Mouse (Mus musculus) inflammation-experienced regulatory T-cells, adult 6 months (primary cell): Measurements from ENCODE around the gene Lin28a. TPM values are rescaled to one million over a fixed set of nuclear protein-coding genes. Genes with fewer than 3 reads are reported as not detected.

Experiments
- ATAC-seq: one replicate; pipeline ENCODE4 v1.8.0; 2017
- polyA plus RNA-seq, 3 experiments: library from polyadenylated mRNA; unstranded; fragments of 100-300 nt; shearing (Covaris generic); gene quantifications; one replicate each; pipeline ENCODE4 v1.2.1; 2017

The Lin28a gene
- polyA plus RNA-seq = under 1 TPM in 1 of 3 experiments, not detected in 2; 0.16 TPM

DNA sequence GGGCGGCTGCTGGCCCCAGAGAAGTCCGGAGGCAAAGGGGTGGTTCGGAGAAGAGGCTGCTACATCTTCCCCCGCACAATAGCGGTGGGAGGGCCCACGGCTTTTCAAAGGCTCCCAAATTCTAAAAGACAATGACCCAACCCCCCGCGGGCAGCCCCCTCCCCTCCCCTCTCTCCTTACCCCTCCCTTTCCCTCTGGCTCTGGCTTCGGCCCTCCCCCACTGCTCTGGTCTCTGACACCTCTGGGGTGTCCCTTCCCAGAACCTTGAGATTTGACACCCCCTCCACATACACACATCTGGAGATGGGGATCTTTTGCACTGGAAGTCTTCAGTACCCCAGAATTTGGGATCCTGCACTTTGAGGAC, at the start of gene Lin28a:
Gene Lin28a, minus strand, starts transcription at position 63 of the 367 bp plus-strand sequence.
- no peak for ATAC-seq

- ATAC-seq = no peak
These were observed 49.3 kb upstream of the Lin28a start for GRCm38 (mm10) chr4:134067833-134068544.

- ATAC-seq = no peak
These were observed 48.7 kb upstream of the Lin28a start for GRCm38 (mm10) chr4:134067383-134067782.

DNA sequence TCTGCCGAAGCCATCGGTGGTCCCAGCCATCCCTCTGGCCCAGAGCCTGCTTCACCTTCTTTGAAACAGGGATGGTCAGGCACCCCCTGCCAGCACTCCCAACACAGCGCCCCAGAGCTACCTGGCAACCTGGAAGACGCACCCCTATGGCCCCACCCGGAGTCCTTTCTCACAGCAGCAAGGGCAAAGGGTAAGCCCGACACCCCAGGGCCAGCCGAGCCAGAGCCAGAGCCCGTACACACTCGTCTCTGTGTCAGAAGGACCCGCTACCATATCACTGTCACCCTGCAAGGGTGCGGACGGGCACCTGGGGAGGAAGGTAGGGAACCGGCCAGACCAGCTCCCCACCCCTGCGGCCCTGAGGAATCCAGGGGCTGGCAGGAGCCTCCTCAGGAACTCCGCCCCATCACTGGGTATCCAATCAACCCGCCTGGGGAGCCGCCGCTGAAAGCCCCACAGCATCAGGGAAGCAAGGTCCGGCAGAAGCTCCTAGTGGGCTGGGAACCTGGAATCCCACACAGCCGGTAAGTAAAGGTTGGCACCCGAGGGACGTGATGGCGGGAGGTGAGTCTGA, 46.9 kb upstream of the Lin28a start:
- ATAC-seq = no peak

GRCm38 (mm10) chr4:134062561-134062960, 43.9 kb upstream of the Lin28a start:
- no peak for ATAC-seq

DNA sequence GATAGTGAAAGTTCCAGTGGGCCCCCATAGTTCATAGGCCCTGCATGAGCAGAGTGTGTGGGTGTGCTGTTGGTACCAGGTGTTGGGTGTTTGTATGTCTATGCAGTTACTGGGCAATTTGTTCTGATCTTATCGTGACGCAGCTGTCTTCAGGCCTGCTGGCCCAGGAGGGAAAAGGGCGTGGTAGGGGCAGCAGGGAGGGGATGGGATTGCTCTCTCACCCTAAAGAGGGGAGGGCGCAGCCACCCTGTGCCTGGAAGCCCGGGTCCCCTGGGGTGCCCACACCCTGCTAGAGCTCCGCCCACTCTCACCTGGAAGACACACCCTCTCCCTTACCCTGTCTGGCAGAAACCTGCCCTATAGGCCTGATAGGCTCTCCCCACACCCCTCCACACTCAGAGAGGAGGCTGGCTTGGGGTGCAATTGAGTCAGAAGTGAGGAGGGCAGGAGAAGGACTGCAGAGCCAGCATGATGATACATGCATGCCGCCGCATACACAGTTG, 43.4 kb upstream of the Lin28a start:
- peak; percentile 41 for ATAC-seq

- peak; percentile 73 for ATAC-seq
These were observed 42.7 kb upstream of the Lin28a start for GRCm38 (mm10) chr4:134061166-134061830.

- ATAC-seq = no peak
These were observed 41.7 kb upstream of the Lin28a start, which contains the start of gene Crybg2 for GRCm38 (mm10) chr4:134060135-134060865. Gene Crybg2 (plus strand): TSS chr4:134060815.

DNA sequence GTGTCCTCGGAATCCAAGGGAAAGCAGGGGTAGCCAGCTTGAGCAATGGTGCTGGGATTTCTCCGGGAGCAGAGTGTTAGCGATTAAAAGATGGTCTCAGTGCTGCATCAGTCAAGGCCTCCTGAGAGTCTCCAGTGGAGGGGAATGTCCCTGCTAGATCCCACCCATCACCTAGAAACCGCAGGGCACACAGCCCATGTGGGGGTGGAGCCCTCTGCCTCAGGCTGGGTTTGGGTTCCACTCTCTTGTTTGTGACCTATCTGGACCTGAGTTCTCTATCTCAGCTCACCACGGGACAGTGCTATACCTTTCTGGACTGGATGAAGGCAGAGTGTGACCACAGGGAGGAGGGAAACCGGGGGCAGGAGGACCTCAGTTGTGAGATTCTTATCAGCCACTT, 40.3 kb upstream of the Lin28a start:
- ATAC-seq = peak; percentile 27

DNA sequence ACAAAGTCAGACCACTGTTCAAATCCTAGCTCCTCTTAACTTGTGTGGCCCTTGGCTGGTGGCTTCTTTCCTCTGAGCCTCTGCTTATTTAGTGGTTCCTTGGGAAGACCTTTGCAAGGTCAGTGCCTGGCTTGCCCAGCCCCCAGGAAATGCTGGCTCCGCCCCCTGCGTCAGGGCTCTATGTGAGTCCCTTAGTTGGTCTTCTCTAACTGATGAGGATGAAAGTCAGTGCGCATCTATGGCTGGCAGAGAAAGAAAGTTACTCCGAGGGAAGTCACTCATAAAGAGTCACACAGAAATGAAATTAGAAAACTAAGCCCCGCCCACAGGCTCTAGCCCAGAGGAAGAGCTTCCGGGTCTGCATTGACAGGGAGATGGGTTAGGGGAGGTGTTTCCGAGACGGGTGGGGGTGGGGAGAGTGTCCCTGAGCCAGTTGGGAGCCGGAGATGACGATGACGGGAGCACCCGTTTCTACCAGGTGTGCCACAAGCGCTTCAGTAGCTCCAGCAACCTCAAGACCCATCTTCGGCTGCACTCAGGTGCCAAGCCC, 39.6 kb upstream of the Lin28a start:
- peak; percentile 63 for ATAC-seq

GRCm38 (mm10) chr4:134053538-134053937, 34.9 kb upstream of the Lin28a start, which contains the start of gene Zfp683:
Gene Zfp683 (plus strand): TSS chr4:134053838.
- ATAC-seq = no peak

GRCm38 (mm10) chr4:134052560-134052959, 33.9 kb upstream of the Lin28a start:
- ATAC-seq = no peak

DNA sequence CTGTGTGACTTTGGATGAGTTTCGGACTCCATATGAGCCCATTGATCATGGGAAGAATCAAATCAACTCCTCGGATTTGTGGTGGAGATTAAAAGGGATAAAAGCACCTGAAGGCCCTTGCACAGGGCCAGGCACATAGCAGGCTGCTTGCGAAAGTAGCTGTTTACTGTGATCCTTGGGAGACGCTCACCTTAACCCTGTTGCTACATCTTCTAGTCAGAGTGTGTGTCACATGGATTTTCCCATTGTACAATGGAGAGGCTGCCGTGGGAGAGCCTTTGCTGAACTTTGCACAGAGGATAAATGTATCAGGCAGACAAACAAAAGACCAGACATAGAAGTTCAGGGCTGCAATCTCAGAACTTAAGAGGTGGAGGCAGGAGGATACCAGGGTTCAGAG, 33.3 kb upstream of the Lin28a start:
- ATAC-seq = no peak

DNA sequence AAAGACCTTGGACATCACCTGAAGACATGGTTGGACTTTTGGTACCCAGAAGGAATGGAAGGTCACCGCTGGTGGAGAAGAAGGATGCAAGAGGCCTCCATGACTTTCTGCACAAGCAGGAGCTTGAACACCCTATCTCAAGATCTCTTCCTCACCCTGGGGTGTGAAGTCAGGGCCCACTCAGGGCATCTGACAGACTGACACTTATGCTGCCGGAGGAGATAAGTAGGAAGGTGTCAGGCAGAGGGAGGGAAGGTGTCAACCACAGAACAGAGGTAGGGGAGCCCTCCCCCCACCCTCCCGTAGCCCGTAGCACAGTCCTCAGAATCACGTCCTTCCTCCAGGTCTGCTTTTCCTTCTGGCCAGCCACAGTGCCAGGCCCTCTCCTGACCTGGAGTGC, 29.0 kb upstream of the Lin28a start:
- ATAC-seq = no peak

GRCm38 (mm10) chr4:134043041-134043440, 24.4 kb upstream of the Lin28a start:
- no peak for ATAC-seq

DNA sequence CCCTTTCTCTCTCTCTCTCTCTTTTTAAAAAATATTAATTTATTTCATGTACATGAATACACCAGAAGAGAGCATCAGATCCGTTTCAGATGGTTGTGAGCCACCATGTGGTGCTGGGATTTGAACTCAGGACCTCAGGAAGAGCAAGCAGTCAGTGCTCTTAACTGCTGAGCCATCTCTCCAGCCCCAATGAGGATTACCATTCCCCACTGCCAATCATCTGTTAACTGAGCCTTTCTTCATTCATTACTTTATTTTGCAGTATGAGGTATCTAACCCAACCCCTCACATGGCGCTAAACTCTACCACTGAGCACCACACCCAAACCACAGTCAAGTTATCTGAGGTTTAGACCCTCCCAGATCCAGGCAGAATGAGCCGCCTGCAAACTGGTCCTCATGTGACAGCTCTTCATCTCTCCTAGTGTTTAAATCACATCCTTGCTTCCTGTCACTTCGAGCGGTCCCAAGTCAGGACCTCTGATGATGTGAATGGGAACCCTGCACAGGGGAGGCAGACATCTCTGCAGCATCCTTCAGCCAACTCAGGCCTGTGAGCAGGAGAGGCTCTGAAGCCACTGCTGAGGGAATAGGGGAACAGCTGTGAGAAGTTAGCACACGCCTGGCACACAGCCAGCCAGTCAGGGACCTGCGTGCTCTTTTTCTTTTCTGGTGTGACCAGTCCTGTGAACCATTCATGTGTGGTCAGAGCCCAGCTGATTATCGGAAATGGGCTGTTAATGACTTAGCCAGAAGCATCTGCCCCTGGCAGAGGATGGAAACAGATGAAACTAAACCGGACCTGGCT, 22.9 kb upstream of the Lin28a start:
- no peak for ATAC-seq

DNA sequence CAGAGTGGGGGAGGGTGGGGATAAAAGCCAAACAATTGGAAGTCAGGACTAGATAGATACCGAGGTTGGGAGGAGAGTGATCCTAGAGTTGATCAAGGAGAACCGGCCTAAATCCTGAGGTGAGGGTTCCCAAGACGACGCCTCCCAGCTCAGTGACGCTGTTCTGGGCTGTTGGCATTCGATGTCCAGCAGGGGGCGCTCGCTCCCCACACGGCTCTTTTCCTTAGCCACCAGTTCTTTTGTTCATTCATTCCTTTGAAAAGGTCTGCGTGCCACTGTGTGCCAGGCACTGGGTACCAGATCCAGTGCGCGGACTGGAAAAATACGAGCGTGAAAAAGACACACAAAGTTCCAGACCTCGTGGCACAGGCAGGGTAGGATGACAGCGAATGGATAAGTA, 17.3 kb upstream of the Lin28a start:
- peak; percentile 68 for ATAC-seq

DNA sequence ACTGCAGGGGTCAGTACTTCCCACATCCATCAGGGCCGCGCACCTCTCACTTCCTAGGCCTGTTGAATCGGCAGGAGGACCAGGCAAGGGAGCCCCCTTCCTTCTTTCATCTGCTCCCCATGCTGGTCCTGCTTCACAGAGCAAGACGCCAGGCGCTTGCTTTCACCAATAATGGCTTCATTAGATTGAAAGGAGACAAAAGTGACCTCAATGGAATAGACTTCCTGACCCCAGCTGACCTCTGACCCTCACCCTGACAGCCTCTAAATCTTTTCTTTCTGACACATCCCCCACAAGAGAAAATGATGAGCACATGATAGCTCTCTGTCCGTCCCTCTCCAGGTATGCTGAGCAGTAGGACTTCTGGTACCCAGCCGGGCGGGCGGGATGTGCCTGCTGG, 7.2 kb upstream of the Lin28a start:
- no peak for ATAC-seq

DNA sequence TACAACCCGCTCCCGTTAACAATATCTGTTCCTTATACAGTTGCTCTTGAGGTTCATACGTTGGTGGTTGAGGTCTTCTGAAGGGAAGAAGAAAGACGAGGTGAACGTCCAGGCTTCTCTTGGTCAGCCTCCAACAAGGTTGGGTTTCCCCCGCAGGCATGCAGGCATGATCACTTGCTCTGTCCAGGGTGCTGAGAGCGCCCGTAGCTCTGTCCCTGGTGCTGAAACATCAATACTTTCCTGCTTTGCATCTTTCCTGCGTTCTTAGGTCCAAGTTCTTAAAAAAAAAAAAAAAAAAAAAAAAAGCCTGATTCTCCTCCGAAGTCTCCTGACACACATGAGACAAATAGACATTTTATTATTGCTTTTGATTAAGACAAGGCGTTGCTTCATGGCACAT, 2.0 kb upstream of the Lin28a start:
- no peak for ATAC-seq

DNA sequence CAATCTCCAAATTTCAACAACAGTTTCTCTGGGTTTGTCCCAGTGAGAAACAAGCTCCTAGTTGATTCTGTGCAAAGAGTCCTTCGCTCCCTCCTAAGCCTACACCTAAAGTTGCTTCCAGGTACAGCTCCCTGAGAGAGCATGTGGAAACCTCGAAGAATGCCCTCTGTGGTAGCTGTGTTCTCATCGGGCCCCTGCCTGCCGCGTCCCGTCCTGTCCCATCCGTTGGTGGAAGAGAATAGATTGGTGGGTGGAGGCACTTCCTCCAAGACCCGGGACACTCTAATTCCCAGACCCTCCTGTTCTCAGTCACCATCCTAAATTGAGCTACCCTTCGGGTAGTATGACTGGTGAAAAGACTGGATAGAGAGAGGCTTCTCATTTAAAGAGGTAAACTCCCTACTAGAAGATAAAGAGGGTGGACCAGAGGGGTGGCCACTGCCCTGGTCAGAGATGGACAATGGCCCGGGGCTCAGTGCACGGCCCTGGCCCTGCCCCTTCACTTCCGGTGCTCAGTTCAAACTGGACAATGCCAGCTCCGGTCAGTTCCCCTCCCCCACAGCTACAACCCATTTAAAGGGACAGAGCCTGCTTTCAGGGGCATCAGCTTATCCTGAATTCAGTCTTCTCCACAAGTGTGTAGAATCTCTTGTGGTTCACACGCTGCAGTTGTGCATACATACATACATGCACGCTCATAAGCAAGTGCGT, 1.2 kb upstream of the Lin28a start:
- ATAC-seq = no peak

DNA sequence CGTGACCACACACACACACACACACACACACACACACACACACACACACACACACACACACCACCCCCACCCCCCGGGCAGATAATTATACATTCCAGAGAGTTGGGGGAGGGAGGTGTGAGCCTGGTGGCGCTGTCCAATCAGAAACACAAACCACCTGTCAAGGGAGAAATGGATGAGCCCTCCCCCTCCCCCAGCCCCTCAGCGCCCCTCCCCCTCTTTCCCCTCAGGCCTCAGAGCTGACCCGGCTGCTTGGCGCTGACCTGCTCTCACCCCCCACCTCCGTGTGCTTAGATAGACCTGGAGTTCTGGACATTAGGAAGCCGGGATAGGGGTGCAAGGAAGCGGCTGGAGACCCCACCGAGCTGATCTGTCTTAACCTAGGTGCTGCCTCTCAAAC, 569 bp upstream of the Lin28a start:
- no peak for ATAC-seq
